Mouse (Mus musculus) cortical plate, adult 2 months (tissue): ENCODE data around the gene Itga9. TPM values are rescaled to one million over a fixed set of nuclear protein-coding genes. Genes with fewer than 3 reads are reported as not detected.

ENCODE experiments used
- H3K27ac ChIP-seq: fragments of 200-500 bp; 2 replicates; pipeline ENCODE4 v1.5.1; 2012; ENCODE audit warnings: low read length, control low read depth, inconsistent platforms; ENCODE audit not compliant: insufficient read depth
- H3K4me1 ChIP-seq: fragments of 200-500 bp; 2 replicates; pipeline ENCODE4 v1.6.1; 2011; ENCODE audit warnings: low read length; ENCODE audit not compliant: control insufficient read depth, insufficient read depth
- H3K4me3 ChIP-seq: fragments of 200-500 bp; 2 replicates; pipeline ENCODE4 v1.5.1; 2011; ENCODE audit warnings: mild to moderate bottlenecking, low read length, control low read depth; ENCODE audit not compliant: insufficient read depth
- CTCF ChIP-seq: fragments of 200-500 bp; IDR thresholded peaks from 2 replicates; pipeline ENCODE4 v1.5.1; 2011; ENCODE audit warnings: mild to moderate bottlenecking, control low read depth, low read length; ENCODE audit not compliant: insufficient read depth; ENCODE audit errors: extremely low read depth
- POLR2A ChIP-seq: fragments of 200-500 bp; IDR thresholded peaks from 2 replicates; pipeline ENCODE4 v1.6.1; 2011; ENCODE audit warnings: mild to moderate bottlenecking, low read length, control low read depth; ENCODE audit not compliant: insufficient read depth; ENCODE audit errors: extremely low read depth
- polyA plus RNA-seq: library from polyadenylated mRNA; depleted of rRNA; stranded (reverse); fragments of >200 nt; gene quantifications from 2 replicates; pipeline ENCODE4 v1.2.3, GENCODE M21; 2012

The Itga9 gene
- polyA plus RNA-seq, 1 experiment = 2.5 TPM

DNA sequence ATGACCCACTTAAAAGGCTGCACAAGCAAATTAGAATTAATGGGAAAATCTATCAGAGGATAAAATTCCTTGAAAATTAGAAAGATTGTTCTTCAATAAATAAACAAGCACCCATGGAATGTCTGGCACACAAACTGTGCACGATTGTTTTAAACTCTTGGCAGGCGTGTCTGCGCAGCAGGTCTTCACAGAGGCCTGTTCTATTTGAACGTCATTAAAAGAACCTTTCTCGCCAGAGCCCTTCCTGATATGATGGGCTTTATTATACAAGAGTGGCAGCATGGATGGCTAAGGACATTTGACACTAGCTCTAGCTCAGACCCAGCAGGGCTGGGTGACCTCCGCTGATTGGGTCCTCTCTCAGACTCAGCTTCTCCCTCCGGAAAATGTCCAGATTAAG lies 192.6 kb downstream of the Itga9 start:
- Histone ChIP-seq H3K4me3 (no peak overlapping the region), H3K4me1 (no peaks in the 10 kb centered on the region), H3K27ac (no peak overlapping the region)
- TF ChIP-seq CTCF (no peak), POLR2A (no peak)

DNA sequence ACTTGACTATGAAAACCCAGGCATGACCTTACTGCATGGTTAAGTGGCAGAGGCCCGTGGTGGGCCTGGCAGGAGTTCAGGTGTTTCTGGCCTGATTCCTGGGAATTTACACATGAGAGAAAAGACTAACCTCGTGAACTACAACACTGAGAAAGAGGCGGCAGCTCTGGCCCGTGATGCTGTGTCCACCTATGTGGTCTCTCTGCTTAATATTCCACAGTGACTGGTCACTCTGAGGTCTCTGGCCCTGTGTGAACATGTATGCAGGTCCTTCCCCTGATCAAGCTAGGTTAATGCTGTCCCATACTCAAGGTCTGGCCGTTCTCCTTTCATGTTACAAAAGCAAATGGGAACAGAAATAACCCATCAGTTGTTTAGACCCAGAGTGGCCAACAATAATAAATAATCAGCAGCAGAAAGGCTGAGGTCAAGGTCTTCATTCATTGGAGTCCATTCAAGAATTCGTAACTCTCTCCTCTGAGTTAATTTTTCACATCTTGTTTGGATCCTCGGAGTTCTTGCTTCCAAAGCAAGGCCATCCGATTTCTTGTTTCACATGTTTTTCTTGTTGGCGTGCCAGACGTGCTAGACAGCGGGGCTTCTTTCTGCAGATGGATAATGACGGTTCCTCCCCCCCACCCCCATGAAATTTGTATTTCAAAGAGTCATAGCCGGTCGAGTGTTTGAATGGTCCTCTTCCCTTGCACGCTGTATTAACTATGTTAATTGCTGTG lies 194.9 kb downstream of the Itga9 start:
- no peak overlapping the region for H3K27ac ChIP-seq
- no peak overlapping the region for H3K4me3 ChIP-seq
- TF ChIP-seq CTCF = no peak
- no peak for TF ChIP-seq POLR2A
- no peaks in the 10 kb centered on the region for H3K4me1 ChIP-seq

DNA sequence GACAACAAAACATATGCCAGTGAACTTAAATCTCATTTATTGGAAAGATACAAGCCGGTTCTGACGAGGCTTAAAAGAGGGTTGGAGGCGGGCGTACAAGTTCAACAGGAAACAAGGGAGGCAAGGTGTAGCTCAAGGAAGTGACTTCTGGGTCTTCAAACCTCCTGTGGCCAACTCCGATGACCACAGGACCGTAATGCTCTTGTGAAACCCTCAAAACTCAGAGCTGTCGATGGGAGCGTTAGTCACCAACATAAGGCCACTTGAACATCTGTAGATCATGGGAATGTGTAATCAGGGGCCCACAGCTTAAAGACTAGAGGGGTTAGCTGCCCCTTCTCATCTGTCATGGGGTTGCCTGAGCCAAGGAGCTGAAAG lies 195.4 kb downstream of the Itga9 start:
- no peak for TF ChIP-seq POLR2A
- TF ChIP-seq CTCF = no peak
- Histone ChIP-seq H3K4me3 (no peak overlapping the region), H3K27ac (no peak overlapping the region), H3K4me1 (no peaks in the 10 kb centered on the region)

DNA sequence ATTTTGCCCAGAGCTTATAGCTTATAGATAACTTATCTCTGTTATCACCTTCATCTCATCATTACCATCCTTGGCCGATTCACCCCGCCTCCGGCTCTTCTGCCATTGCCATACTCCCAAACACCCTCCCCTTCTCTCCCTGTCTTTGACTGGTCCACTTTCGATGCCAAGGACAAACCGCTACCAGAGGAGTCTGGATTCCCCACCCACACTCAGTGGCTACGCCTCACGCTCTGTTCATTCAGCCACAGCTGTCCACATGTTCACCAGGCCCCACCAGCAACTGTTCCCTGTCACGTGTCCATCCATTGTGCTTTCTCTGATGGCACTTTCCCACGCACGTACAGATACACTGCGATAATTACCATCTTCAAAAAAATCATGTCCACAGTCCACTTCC lies 195.9 kb downstream of the Itga9 start:
- Histone ChIP-seq H3K27ac (no peak overlapping the region), H3K4me3 (no peak overlapping the region), H3K4me1 (no peaks in the 10 kb centered on the region)
- TF ChIP-seq CTCF = no peak
- TF ChIP-seq POLR2A = no peak

DNA sequence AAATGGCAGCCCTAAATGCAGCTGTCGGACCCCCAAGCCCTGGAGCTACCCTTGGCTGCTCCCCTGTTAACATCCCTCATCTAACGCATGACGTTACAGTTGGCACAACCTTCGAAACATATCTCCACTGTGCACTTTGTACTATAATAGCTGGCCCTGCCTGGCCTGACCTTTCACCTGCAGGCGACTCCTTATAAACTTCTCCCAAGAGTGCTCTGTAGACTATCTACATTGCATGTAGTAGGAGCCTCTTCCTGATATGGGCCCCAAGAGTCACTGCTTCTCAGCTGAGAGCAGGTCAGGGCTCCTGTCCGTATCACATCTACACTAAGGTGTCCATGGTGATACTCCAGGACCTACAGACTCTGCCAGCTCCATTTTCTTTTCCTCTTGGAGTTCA lies 199.2 kb downstream of the Itga9 start:
- Histone ChIP-seq H3K4me1 (no peaks in the 10 kb centered on the region), H3K27ac (no peak overlapping the region), H3K4me3 (no peak overlapping the region)
- no peak for TF ChIP-seq POLR2A
- no peak for TF ChIP-seq CTCF

DNA sequence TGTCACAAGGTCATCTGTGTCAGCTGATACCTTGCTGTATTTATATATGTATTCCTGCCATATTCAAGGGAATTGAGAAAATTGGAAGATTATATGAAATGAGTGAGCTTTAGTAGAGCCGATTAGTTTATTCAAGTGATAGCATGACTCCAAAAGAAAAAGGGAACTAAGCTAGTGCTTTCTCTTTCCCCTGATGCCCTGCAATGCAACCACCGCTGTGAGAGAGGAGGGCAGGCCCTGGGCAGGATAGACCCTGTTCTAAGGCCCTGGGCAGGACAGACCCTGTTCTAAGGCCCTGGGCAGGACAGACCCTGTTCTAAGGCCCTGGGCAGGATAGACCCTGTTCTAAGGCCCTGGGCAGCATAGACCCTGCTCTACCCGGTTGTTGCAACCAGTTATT lies 201.2 kb downstream of the Itga9 start:
- Histone ChIP-seq H3K4me1 (no peaks in the 10 kb centered on the region), H3K27ac (no peak overlapping the region)
- no peak for TF ChIP-seq CTCF
- no peak for TF ChIP-seq POLR2A

DNA sequence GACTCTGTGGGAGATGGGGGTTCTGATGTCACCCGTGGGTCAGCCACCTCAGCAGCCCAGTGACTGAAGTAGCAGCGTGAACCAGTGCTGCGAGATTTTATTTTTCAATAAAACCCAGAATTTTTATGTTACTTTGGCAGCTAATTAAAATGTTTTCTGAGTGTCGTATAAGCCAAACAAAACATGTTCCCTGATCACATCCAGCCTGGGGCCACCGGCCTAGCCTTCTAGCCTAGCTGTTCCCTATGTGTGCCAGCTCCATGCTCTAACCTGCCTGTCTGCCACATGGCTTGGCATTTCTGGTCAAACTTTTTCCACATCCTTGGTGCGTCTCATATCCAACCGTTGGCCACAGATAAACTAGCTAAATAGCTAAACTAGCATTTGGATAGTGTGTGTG lies 205.7 kb downstream of the Itga9 start:
- no peak for TF ChIP-seq POLR2A
- no peak for TF ChIP-seq CTCF
- Histone ChIP-seq H3K27ac (no peak overlapping the region), H3K4me1 (no peaks in the 10 kb centered on the region), H3K4me3 (no peak overlapping the region)

More for the DNA sequence above, 201.2 kb downstream of the Itga9 start:
- H3K4me3 ChIP-seq = no peak overlapping the region

DNA sequence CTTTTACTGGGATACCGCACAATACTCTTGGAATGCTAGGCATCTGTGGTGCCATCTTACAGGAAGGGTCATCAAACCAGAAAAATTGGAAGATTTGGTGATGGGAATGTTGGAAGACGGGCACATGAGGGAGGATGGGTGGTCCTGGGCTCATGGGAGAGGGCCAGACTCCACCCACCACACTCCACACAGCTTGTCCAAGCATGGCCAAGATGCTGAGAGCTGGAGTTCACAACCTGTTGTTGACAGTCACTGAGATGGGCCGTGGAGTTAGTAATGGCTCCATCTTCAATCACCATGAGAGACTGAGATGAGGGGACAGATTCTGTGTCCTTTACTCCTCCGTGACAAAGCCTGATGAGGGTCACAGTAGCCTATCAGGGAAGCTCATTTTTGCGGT lies 207.0 kb downstream of the Itga9 start:
- Histone ChIP-seq H3K4me3 (no peak overlapping the region), H3K4me1 (no peaks in the 10 kb centered on the region), H3K27ac (no peak overlapping the region)
- no peak for TF ChIP-seq CTCF
- TF ChIP-seq POLR2A = no peak

DNA sequence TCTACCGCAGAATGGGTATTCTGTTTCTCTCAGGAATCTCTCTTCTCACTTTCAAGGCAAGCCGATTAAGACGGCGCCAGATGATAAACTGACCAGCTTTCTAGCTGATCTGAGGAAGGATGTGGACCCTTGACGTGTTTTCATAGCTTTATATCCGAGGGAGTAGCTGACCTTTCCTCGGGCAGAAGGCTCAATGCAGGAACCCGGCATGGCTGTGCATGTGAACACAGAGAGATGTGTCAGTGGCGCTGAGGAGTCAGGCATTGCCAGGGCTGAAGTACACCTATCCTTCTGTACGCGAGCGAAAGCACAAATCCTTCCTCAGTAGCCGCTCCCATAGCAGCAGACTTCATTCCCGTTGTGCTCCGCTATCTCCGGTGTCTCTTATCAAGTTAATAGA lies 207.6 kb downstream of the Itga9 start:
- no peaks in the 10 kb centered on the region for H3K4me1 ChIP-seq
- no peak for TF ChIP-seq POLR2A
- TF ChIP-seq CTCF = no peak
- no peak overlapping the region for H3K27ac ChIP-seq
- H3K4me3 ChIP-seq = no peak overlapping the region

DNA sequence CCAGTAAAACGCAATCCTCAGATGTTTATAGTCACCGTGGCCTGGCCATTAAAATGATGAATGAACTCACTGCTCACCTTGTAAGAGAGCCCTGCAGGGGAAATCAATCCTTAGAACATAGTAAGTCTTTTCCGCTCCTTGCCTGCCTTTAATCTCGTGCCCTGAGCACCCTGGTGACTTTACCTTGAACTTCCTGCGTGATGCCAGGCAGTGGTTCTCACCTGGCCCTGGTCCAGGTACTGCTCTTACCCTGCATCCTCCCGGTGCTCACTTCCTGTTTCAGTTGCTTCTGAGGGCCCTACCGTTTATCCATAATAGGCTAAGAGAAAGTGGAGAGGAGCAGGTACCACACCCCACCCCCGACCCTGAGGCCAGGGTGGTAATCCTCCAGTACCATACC lies 208.0 kb downstream of the Itga9 start:
- Histone ChIP-seq H3K27ac (no peak overlapping the region), H3K4me1 (no peaks in the 10 kb centered on the region), H3K4me3 (no peak overlapping the region)
- no peak for TF ChIP-seq POLR2A
- no peak for TF ChIP-seq CTCF

DNA sequence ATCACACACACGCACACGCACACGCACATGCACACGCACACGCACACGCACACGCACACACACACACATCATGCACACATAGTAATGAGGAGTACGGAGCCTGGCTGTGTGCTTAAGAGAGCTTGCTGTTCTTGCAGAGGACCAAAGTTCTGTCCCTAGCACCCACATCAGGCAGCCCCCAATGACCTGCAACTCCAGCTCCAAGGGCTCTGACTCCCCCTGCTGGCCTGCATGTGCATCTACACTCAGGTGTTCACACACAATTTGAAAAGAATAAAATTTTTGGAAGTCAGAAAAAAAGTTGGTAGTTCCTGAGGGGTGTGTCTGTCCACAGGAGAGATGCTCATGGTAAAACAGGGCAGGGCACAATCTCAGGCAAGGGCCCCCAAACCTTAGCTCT lies 209.1 kb downstream of the Itga9 start:
- TF ChIP-seq POLR2A (no peak), CTCF (no peak)
- no peak overlapping the region for H3K4me3 ChIP-seq
- no peak overlapping the region for H3K27ac ChIP-seq
- no peaks in the 10 kb centered on the region for H3K4me1 ChIP-seq
